Mouse (Mus musculus) lung, adult 18-20 months (tissue): ENCODE data around the gene Ipp.
A peak's percentile ranks its signal among the peaks of the same experiment; 100 is the strongest.

ENCODE experiments used
- DNase-seq, 2 experiments: peaks; one replicate each; pipeline ENCODE4 v3.0.0; 2022; ENCODE audit warnings: mixed read lengths in 2 of 2

Gene Ipp

GRCm38 (mm10) chr4:116557306-116558121 lies 50.2 kb downstream of the Ipp start, which contains the start of gene Gpbp1l1:
Gene Gpbp1l1, plus strand, starts transcription at chr4:116557658.
- peak; percentile 97 to 98 for DNase-seq

DNA sequence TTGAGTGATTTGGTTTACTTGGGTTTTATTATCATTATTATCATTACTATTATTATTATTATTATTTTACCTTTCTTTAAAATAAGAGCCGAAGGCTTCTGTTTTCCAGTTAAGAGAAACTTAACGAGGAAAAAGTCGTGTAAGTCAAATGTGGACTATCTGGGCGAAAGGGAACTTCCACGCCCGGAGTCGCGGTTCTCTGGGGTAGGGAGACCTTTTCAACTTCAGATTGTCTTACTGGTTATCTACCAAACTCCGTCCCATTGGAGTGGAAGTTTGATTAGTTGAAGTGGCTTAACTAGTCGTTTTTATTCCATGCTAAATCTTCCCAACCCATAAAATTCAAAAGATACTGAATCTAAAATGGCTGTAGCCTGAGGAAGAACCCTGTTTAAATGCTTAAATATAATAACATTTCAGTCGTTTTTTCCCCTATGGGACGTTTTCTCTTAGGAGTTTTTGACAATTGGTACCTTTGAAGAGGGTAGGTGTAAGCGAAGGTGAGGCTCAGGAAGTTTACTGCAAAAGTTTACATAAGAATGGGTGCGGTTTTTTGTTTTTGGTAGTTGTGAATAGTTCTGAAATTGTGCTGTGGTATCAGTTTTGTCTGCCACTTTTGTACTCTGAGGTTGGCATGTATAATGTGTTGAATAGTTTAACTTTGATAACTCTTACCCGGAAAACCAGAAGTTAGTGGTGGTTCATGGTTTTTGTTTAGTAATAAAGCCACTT lies 51.0 kb downstream of the Ipp start:
- DNase-seq, result no peak
